ENCODE assay signal across 26 mouse cellular contexts in the genomic region with DNA sequence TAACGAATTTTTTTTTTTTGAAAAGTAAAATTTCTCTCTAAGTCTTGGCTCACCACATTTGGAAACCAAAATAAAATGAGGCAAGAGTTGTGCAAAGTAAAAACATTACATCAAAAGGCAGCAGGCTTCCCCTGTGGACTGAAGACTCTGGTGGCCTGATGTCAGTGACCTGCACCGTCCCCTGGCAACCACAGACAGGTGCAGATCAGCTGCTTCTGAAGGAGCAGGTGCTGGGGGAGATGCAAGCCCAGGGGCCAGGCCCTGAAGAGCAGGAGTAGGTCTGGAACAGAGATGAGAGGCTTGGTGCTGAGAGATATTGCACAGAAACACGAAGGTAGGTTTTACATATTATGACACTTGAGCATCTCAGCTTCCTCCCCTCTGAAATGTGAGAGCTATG.
DNase-seq lines count a peak whose midpoint lies in the region; ATAC-seq and TF ChIP-seq lines count a peak whose summit lies in the region.
"Had no signal": no experiment of that assay in that cellular context is flagged by ENCODE, and none has a peak within 500 bp of the region (broad histone marks: within the 10 kb centered on the region; RNA-seq: fewer than 3 reads in every experiment).

No protein-coding gene starts in this region.

- ATAC-seq in hindbrain, embryonic 13.5 days (ENCODE audit: low FRiP score): no peak
- ATAC-seq in hindbrain, embryonic 16.5 days: no peak
- no peak for ATAC-seq in midbrain, embryonic 13.5 days
- no peak for ATAC-seq in midbrain, embryonic 14.5 days (ENCODE audit: low FRiP score, low TSS enrichment)
- ATAC-seq: activated CD4-positive, CD25-positive, alpha-beta regulatory T cell, adult 4 months; forebrain, embryonic 15.5 days; intestine, embryonic 15.5 days had no signal

- H3K36me3 ChIP-seq in hindbrain, embryonic 13.5 days: no peaks in the 10 kb centered on the region
- no peaks in the 10 kb centered on the region for H3K36me3 ChIP-seq in hindbrain, embryonic 16.5 days (ENCODE audit: control insufficient read depth, insufficient read depth, low read length)
- no peaks in the 10 kb centered on the region for H3K36me3 ChIP-seq in midbrain, embryonic 13.5 days
- H3K36me3 ChIP-seq in midbrain, embryonic 14.5 days (ENCODE audit: control insufficient read depth, insufficient read depth, low read length): no peaks in the 10 kb centered on the region
- H3K36me3 ChIP-seq in myocyte (ENCODE audit: control insufficient read depth, insufficient read depth): no peaks in the 10 kb centered on the region
- H3K36me3 ChIP-seq: embryonic facial prominence, embryonic 10.5 days; embryonic facial prominence, embryonic 13.5 days; forebrain, embryonic 12.5 days; forebrain, embryonic 15.5 days; heart, embryonic 15.5 days; hindbrain, embryonic 15.5 days; intestine, embryonic 15.5 days had no signal

- H3K4me2 ChIP-seq in hindbrain, embryonic 13.5 days: no peak overlapping the region
- no peak overlapping the region for H3K4me2 ChIP-seq in hindbrain, embryonic 16.5 days (ENCODE audit: low read length)
- H3K4me2 ChIP-seq in midbrain, embryonic 13.5 days (replicated peaks): no peak overlapping the region
- no peak overlapping the region for H3K4me2 ChIP-seq in midbrain, embryonic 14.5 days (ENCODE audit: low read length)
- H3K4me2 ChIP-seq in myocyte (ENCODE audit: low read depth): no peak overlapping the region
- H3K4me2 ChIP-seq: embryonic facial prominence, embryonic 13.5 days; forebrain, embryonic 12.5 days; forebrain, embryonic 15.5 days; heart, embryonic 11.5 days; heart, embryonic 15.5 days; hindbrain, embryonic 15.5 days; intestine, embryonic 15.5 days had no signal

- H3K4me1 ChIP-seq in hindbrain, embryonic 13.5 days (replicated peaks): peaks cover 41% of the 10 kb centered on the region
- H3K4me1 ChIP-seq in hindbrain, embryonic 16.5 days (ENCODE audit: control insufficient read depth, insufficient read depth, low read depth, low read length): peaks cover 15% of the 10 kb centered on the region
- peaks cover 36% of the 10 kb centered on the region for H3K4me1 ChIP-seq in midbrain, embryonic 13.5 days (replicated peaks)
- H3K4me1 ChIP-seq in midbrain, embryonic 14.5 days (ENCODE audit: control insufficient read depth, insufficient read depth, low read length): peaks cover 22% of the 10 kb centered on the region; the same call in 1 of the 2 replicates

- no peaks in the 10 kb centered on the region for H3K79me2 ChIP-seq in myocyte (ENCODE audit: control insufficient read depth, insufficient read depth)

- no peak overlapping the region for H3K9ac ChIP-seq in hindbrain, embryonic 13.5 days
- H3K9ac ChIP-seq in hindbrain, embryonic 16.5 days (ENCODE audit: low read depth, low read length): no peak overlapping the region
- no peak overlapping the region for H3K9ac ChIP-seq in midbrain, embryonic 13.5 days (replicated peaks)
- H3K9ac ChIP-seq in midbrain, embryonic 14.5 days (replicated peaks; ENCODE audit: low read length): no peak overlapping the region
- H3K9ac ChIP-seq: embryonic facial prominence, embryonic 13.5 days; forebrain, embryonic 12.5 days; forebrain, embryonic 15.5 days; heart, embryonic 15.5 days; hindbrain, embryonic 15.5 days; intestine, embryonic 15.5 days had no signal

- peak overlapping the region; percentile 69 for H3K27ac ChIP-seq in hindbrain, embryonic 13.5 days
- no peak overlapping the region for H3K27ac ChIP-seq in hindbrain, embryonic 16.5 days (ENCODE audit: low read depth, low read length)
- H3K27ac ChIP-seq in midbrain, embryonic 13.5 days: 0 out of 2 replicates have a peak overlapping the region, but pooled peaks have one; percentile 36
- H3K27ac ChIP-seq in midbrain, embryonic 14.5 days (replicated peaks; ENCODE audit: low read depth, low read length): no peak overlapping the region
- H3K27ac ChIP-seq: embryonic facial prominence, embryonic 10.5 days; embryonic facial prominence, embryonic 13.5 days; forebrain, embryonic 12.5 days; forebrain, embryonic 15.5 days; heart, embryonic 15.5 days; intestine, embryonic 15.5 days had no signal

- no peak for TF ChIP-seq POLR2A in myocyte (IDR thresholded peaks at IDR 0.05; ENCODE audit: insufficient read length, low read depth)

- no peak overlapping the region for H3K4me3 ChIP-seq in hindbrain, embryonic 13.5 days
- H3K4me3 ChIP-seq in hindbrain, embryonic 16.5 days (ENCODE audit: low read length): no peak overlapping the region
- no peak overlapping the region for H3K4me3 ChIP-seq in midbrain, embryonic 13.5 days (replicated peaks)
- H3K4me3 ChIP-seq in midbrain, embryonic 14.5 days (replicated peaks; ENCODE audit: low read depth, low read length): no peak overlapping the region
- no peak overlapping the region for H3K4me3 ChIP-seq in myocyte
- H3K4me3 ChIP-seq: embryonic facial prominence, embryonic 10.5 days; embryonic facial prominence, embryonic 13.5 days; erythroblast, embryonic 14.5 days; forebrain, embryonic 12.5 days; forebrain, embryonic 15.5 days; heart, embryonic 15.5 days; hindbrain, embryonic 15.5 days; intestine, embryonic 15.5 days had no signal

- no peaks in the 10 kb centered on the region for H3K9me3 ChIP-seq in hindbrain, embryonic 13.5 days
- H3K9me3 ChIP-seq in hindbrain, embryonic 16.5 days (ENCODE audit: control insufficient read depth, low read length): no peaks in the 10 kb centered on the region
- no peaks in the 10 kb centered on the region for H3K9me3 ChIP-seq in midbrain, embryonic 13.5 days
- H3K9me3 ChIP-seq in midbrain, embryonic 14.5 days (ENCODE audit: control insufficient read depth, low read length): no peaks in the 10 kb centered on the region
- H3K9me3 ChIP-seq: embryonic facial prominence, embryonic 10.5 days; embryonic facial prominence, embryonic 13.5 days; forebrain, embryonic 12.5 days; forebrain, embryonic 15.5 days; heart, embryonic 15.5 days; hindbrain, embryonic 15.5 days; intestine, embryonic 15.5 days had no signal

- DNase-seq in midbrain, embryonic 14.5 days: no peak
- no peak for DNase-seq in lung, adult 18-20 months
- DNase-seq: adrenal gland, adult 8-10 months; adrenal gland, postnatal 25 days; cerebellum, adult 11-12 months; cerebellum, adult 8-10 months; cerebellum, postnatal 36 days; embryo, embryonic 11 days; gastrocnemius, postnatal 10 days; gastrocnemius, postnatal 36 days; heart, postnatal 10 days; heart, postnatal 36 days had no signal

- H3ac ChIP-seq in myocyte (ENCODE audit: control insufficient read depth, insufficient read length): no peak overlapping the region

- no peaks in the 10 kb centered on the region for H3K27me3 ChIP-seq in hindbrain, embryonic 13.5 days
- H3K27me3 ChIP-seq in hindbrain, embryonic 16.5 days (replicated peaks; ENCODE audit: control insufficient read depth, insufficient read depth, low read length): no peaks in the 10 kb centered on the region
- H3K27me3 ChIP-seq in midbrain, embryonic 13.5 days: no peaks in the 10 kb centered on the region
- no peaks in the 10 kb centered on the region for H3K27me3 ChIP-seq in midbrain, embryonic 14.5 days (ENCODE audit: control insufficient read depth, insufficient read depth, low read length)
- H3K27me3 ChIP-seq in myocyte (ENCODE audit: control insufficient read depth, insufficient read depth, insufficient read length): no peaks in the 10 kb centered on the region
- H3K27me3 ChIP-seq: embryonic facial prominence, embryonic 13.5 days; forebrain, embryonic 12.5 days; forebrain, embryonic 15.5 days; heart, embryonic 15.5 days; hindbrain, embryonic 15.5 days; intestine, embryonic 15.5 days had no signal

- WGBS in hindbrain, embryonic 13.5 days: 66% methylated on average over 3 of the region's 3 CpGs
- WGBS in hindbrain, embryonic 16.5 days: 72% methylated on average over 3 of the region's 3 CpGs
- WGBS in midbrain, embryonic 13.5 days: 73% methylated on average over 3 of the region's 3 CpGs
- WGBS in midbrain, embryonic 14.5 days: 77% methylated on average over 3 of the region's 3 CpGs

TF ChIP-seq in myocyte, 11 proteins besides CTCF, POLR2A, EP300 and RAD21:
- no peak for TF ChIP-seq TCF3 (IDR thresholded peaks at IDR 0.05; ENCODE audit: insufficient read length, low read depth)
- peak in 2 of 3 experiments; percentile 56 to 79 for TF ChIP-seq MYOG (IDR thresholded peaks at IDR 0.05; ENCODE audit: control insufficient read depth in 1 of 3, insufficient read depth in 1 of 3, insufficient read length in 2 of 3, low read depth in 2 of 3)
- peak in 2 of 3 experiments; percentile 30 to 57 for TF ChIP-seq MYOD1 (IDR thresholded peaks at IDR 0.05; ENCODE audit: control insufficient read depth in 1 of 3, insufficient read length in 2 of 3, low read depth in 2 of 3)
- no peak for TF ChIP-seq CEBPB (IDR thresholded peaks at IDR 0.05; ENCODE audit: insufficient read depth, poor library complexity, severe bottlenecking)

Comparison
In these comparisons a context has a peak if more than half of its experiments do, and no peak if none do; other contexts are left out.
1. H3K27ac ChIP-seq: peak in hindbrain, embryonic 13.5 days (single experiment) and midbrain, embryonic 13.5 days (single experiment); none in hindbrain, embryonic 16.5 days (single experiment) and midbrain, embryonic 14.5 days (single experiment).